Mouse (Mus musculus) cerebral cortex, adult 2 months (tissue): ENCODE measurements around the gene Vmn2r48.

Experiments used
- WGBS: fragments of 180-500 bp; shearing (Covaris S2); methylation state at CpG from one replicate; pipeline ENCODE4 v1.1.7; 2018; 5-methylcytosine and 5-hydroxymethylcytosine counted together

The Vmn2r48 gene

DNA sequence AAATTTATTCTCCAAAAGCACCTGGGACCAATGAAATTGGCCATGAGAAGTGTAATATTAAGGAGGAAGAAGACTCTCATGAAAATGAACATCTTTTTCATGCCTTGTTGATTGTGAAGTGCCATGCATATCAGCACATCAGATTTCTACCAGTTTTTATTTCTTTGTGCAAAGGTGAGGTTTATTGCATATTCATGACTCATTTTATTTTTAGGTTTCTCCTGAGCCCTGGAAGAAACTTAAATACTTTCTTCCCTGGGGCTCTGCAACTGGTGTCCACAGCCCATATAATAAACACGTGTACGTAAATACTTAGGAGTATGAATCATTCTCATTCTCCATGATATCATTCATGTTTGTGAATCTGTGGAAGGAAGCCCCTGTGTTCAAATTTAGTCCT lies at the start of gene Vmn2r48:
TSS of gene Vmn2r48 (minus strand) at position 101 of the 400 bp plus-strand sequence.
- WGBS = 76% methylated on average over 2 of the region's 2 CpGs

- 80% methylated on average over 1 of the region's 2 CpGs for WGBS
Observed at GRCm38 (mm10) chr7:9992157-9992556, 38.8 kb upstream of the Vmn2r48 start, which contains the start of gene Vmn2r49. Gene Vmn2r49 (minus strand): TSS chr7:9992257.
